ENCODE assay signal across 8 mouse cellular contexts in genomic region chr7:89998006-89998623, GRCm38 (mm10). TPM values are rescaled to one million over a fixed set of nuclear protein-coding genes. Genes with fewer than 3 reads are reported as not detected.
DNase-seq lines count a peak whose midpoint lies in the region; ATAC-seq lines count a peak whose summit lies in the region.

No protein-coding gene starts in this region.

- no peak overlapping the region for H3K9ac ChIP-seq in forebrain, embryonic 15.5 days (replicated peaks)
- no peak overlapping the region for H3K9ac ChIP-seq in intestine, embryonic 14.5 days (ENCODE audit: low read length)
- no peak overlapping the region for H3K9ac ChIP-seq in liver, embryonic 11.5 days (ENCODE audit: low read depth, low read length)

- peaks cover 5% of the 10 kb centered on the region for H3K4me1 ChIP-seq in forebrain, embryonic 15.5 days
- no peaks in the 10 kb centered on the region for H3K4me1 ChIP-seq in intestine, embryonic 14.5 days (replicated peaks; ENCODE audit: control insufficient read depth, insufficient read depth, low read length)
- no peaks in the 10 kb centered on the region for H3K4me1 ChIP-seq in liver, embryonic 11.5 days (replicated peaks; ENCODE audit: control insufficient read depth, insufficient read depth, low read length)

- no peak overlapping the region for H3K27ac ChIP-seq in forebrain, embryonic 15.5 days (replicated peaks)
- no peak overlapping the region for H3K27ac ChIP-seq in intestine, embryonic 14.5 days (ENCODE audit: low read depth)
- H3K27ac ChIP-seq in liver, embryonic 11.5 days (ENCODE audit: low read depth, low read length), result no peak overlapping the region

- no peak overlapping the region for H3K4me3 ChIP-seq in forebrain, embryonic 15.5 days
- H3K4me3 ChIP-seq in intestine, embryonic 14.5 days (ENCODE audit: low read depth, low read length), result no peak overlapping the region
- no peak overlapping the region for H3K4me3 ChIP-seq in liver, embryonic 11.5 days (ENCODE audit: low read depth, low read length)

- H3K9me3 ChIP-seq in forebrain, embryonic 15.5 days, result no peaks in the 10 kb centered on the region
- no peaks in the 10 kb centered on the region for H3K9me3 ChIP-seq in intestine, embryonic 14.5 days (ENCODE audit: control insufficient read depth, low read length)
- no peaks in the 10 kb centered on the region for H3K9me3 ChIP-seq in liver, embryonic 11.5 days (ENCODE audit: control insufficient read depth, low read length)

- 3% methylated on average over 10 of the region's 10 CpGs for WGBS in forebrain, embryonic 15.5 days
- WGBS in intestine, embryonic 14.5 days, result 23% methylated on average over 10 of the region's 10 CpGs
- 22% methylated on average over 10 of the region's 10 CpGs for WGBS in liver, embryonic 11.5 days

- no peaks in the 10 kb centered on the region for H3K36me3 ChIP-seq in forebrain, embryonic 15.5 days
- H3K36me3 ChIP-seq in intestine, embryonic 14.5 days (ENCODE audit: control insufficient read depth, insufficient read depth, low read length), result no peaks in the 10 kb centered on the region
- H3K36me3 ChIP-seq in liver, embryonic 11.5 days (ENCODE audit: control insufficient read depth, insufficient read depth, low read length), result no peaks in the 10 kb centered on the region

- no peaks in the 10 kb centered on the region for H3K27me3 ChIP-seq in forebrain, embryonic 15.5 days
- H3K27me3 ChIP-seq in intestine, embryonic 14.5 days (replicated peaks; ENCODE audit: control insufficient read depth, insufficient read depth, low read length), result no peaks in the 10 kb centered on the region
- H3K27me3 ChIP-seq in liver, embryonic 11.5 days (replicated peaks; ENCODE audit: control insufficient read depth, insufficient read depth, low read length), result no peaks in the 10 kb centered on the region

- DNase-seq in urinary bladder, postnatal 14 days (ENCODE audit: low spot score), result peak; percentile 40
- no peak for DNase-seq in urinary bladder, adult 2 months (ENCODE audit: low spot score)
- DNase-seq in cerebellum, adult 11-12 months, result peak; percentile 41
- DNase-seq in intestine, embryonic 14.5 days (ENCODE audit: low spot score), result peak; percentile 62
- no peak for DNase-seq in liver, embryonic 11.5 days (ENCODE audit: low spot score)
- peak; percentile 84 for DNase-seq in naive thymus-derived CD4-positive, alpha-beta T cell, adult 2 months (ENCODE audit: low read depth)
- DNase-seq in thymus, postnatal 14 days, result peak; percentile 47

- peak; percentile 86 for ATAC-seq in forebrain, embryonic 15.5 days (replicated peaks)
- ATAC-seq in intestine, embryonic 14.5 days (replicated peaks; ENCODE audit: low FRiP score, low TSS enrichment, low read depth), result peak; percentile 58; the same call in 1 of the 2 replicates
- peak; percentile 61 for ATAC-seq in liver, embryonic 11.5 days (replicated peaks; ENCODE audit: low FRiP score)

- H3K4me2 ChIP-seq in forebrain, embryonic 15.5 days (replicated peaks), result peak overlapping the region; percentile 28
- H3K4me2 ChIP-seq in intestine, embryonic 14.5 days (ENCODE audit: low read length), result no peak overlapping the region
- H3K4me2 ChIP-seq in liver, embryonic 11.5 days, result peak overlapping the region; percentile 1; the same call in 1 of the 2 replicates

RNA-seq across cellular contexts. Expression of gene Eed, which starts 17.3 kb away (rescaled TPM):
- polyA plus RNA-seq in urinary bladder, adult 2 months (2012; rRNA removed), result 44.6 and 52.5 TPM in 2 replicates
- 41.5 and 44.0 TPM in 2 replicates for polyA plus RNA-seq in forebrain, embryonic 15.5 days (2015; fragmentation: Nextera tagmentation; extraction: Ambion mirVana)
- polyA plus RNA-seq in intestine, embryonic 14.5 days (2014; fragmentation: Nextera tagmentation; extraction: Ambion mirVana), result 71.0 and 81.5 TPM in 2 replicates
- polyA plus RNA-seq in liver, embryonic 11.5 days (2014; fragmentation: Nextera tagmentation; extraction: Ambion mirVana), result 68.4 and 77.1 TPM in 2 replicates

RNA-seq across cellular contexts. Expression of gene Hikeshi, which starts 57.1 kb away (rescaled TPM):
- 65.4 and 65.9 TPM in 2 replicates for polyA plus RNA-seq in urinary bladder, adult 2 months (2012; rRNA removed)
- polyA plus RNA-seq in forebrain, embryonic 15.5 days (2015; fragmentation: Nextera tagmentation; extraction: Ambion mirVana), result 150 and 158 TPM in 2 replicates
- 132 and 154 TPM in 2 replicates for polyA plus RNA-seq in intestine, embryonic 14.5 days (2014; fragmentation: Nextera tagmentation; extraction: Ambion mirVana)
- polyA plus RNA-seq in liver, embryonic 11.5 days (2014; fragmentation: Nextera tagmentation; extraction: Ambion mirVana), result 138 and 146 TPM in 2 replicates

Comparison
In these comparisons a context has a peak if more than half of its experiments do, and no peak if none do; other contexts are left out.
1. DNase-seq: peak in urinary bladder, postnatal 14 days (single experiment), cerebellum, adult 11-12 months (single experiment), intestine, embryonic 14.5 days (single experiment), naive thymus-derived CD4-positive, alpha-beta T cell, adult 2 months (single experiment) and thymus, postnatal 14 days (single experiment); none in urinary bladder, adult 2 months (single experiment) and liver, embryonic 11.5 days (single experiment).
2. Peak in every context shown above with its lines, with median percentiles within 50 percentile points of each other: ATAC-seq.